Mouse (Mus musculus) liver, adult 2 months (tissue): ENCODE results near the gene D17H6S53E.

Source experiments
- CTCF ChIP-seq: fragments of 200-500 bp; IDR thresholded peaks from 2 replicates; pipeline ENCODE4 v1.5.1; 2011; ENCODE audit warnings: low read depth, low read length, control low read depth
- POLR2A ChIP-seq: fragments of 200-500 bp; IDR thresholded peaks from 2 replicates; pipeline ENCODE4 v1.6.1; 2011; ENCODE audit warnings: low read length, control low read depth; ENCODE audit not compliant: insufficient read depth; ENCODE audit errors: extremely low read depth

GRCm38 (mm10) chr17:35157254-35157653, 31.1 kb downstream of the D17H6S53E start:
- TF ChIP-seq CTCF (no peak), POLR2A (no peak)
